Mouse (Mus musculus) liver, embryonic 11.5 days (tissue): Measurements from ENCODE around the gene Tex14. TPM values are rescaled to one million over a fixed set of nuclear protein-coding genes. Genes with fewer than 3 reads are reported as not detected.

ENCODE experiments used
- ATAC-seq: fragments of 200-750 bp; cut with Nextera tagmentation; replicated peaks from 2 replicates; pipeline ENCODE4 v1.8.0; 2017; ENCODE audit warnings: moderate number of reproducible peaks, mild to moderate bottlenecking, moderate TSS enrichment, moderate library complexity; ENCODE audit not compliant: low FRiP score
- DNase-seq: peaks from one replicate; pipeline ENCODE4 v3.0.0-alpha.2; 2017; ENCODE audit warnings: low spot score
- H3K27ac ChIP-seq: fragments of 300-500 bp; sonication (generic); 2 replicates; pipeline ENCODE4 v1.5.1; 2014; ENCODE audit warnings: mild to moderate bottlenecking, low read depth, low read length, control low read depth
- H3K27me3 ChIP-seq: fragments of 300-500 bp; sonication (generic); replicated peaks from 2 replicates; pipeline ENCODE4 v1.6.1; 2014; ENCODE audit warnings: low read length, mixed read lengths; ENCODE audit not compliant: control insufficient read depth, insufficient read depth
- H3K36me3 ChIP-seq: fragments of 300-500 bp; sonication (generic); 2 replicates; pipeline ENCODE4 v1.6.1; 2014; ENCODE audit warnings: mild to moderate bottlenecking, low read length, moderate library complexity, mixed read lengths; ENCODE audit not compliant: control insufficient read depth, insufficient read depth
- H3K4me1 ChIP-seq: fragments of 300-500 bp; sonication (generic); replicated peaks from 2 replicates; pipeline ENCODE4 v1.6.1; 2014; ENCODE audit warnings: low read length, mixed read lengths; ENCODE audit not compliant: control insufficient read depth, insufficient read depth
- H3K4me2 ChIP-seq: fragments of 300-500 bp; sonication (generic); 2 replicates; pipeline ENCODE4 v1.6.1; 2014; ENCODE audit warnings: mild to moderate bottlenecking, control low read depth, moderate library complexity
- H3K4me3 ChIP-seq: fragments of 300-500 bp; sonication (generic); 2 replicates; pipeline ENCODE4 v1.5.1; 2014; ENCODE audit warnings: low read depth, low read length, control low read depth
- H3K9ac ChIP-seq: fragments of 300-500 bp; sonication (generic); 2 replicates; pipeline ENCODE4 v1.6.1; 2014; ENCODE audit warnings: low read depth, low read length, control low read depth
- H3K9me3 ChIP-seq: fragments of 300-500 bp; sonication (generic); 2 replicates; pipeline ENCODE4 v1.6.1; 2016; ENCODE audit warnings: low read length, inconsistent platforms, mixed read lengths; ENCODE audit not compliant: control insufficient read depth
- WGBS: fragments of 180-500 bp; shearing (Covaris S2); extraction: QIAGEN DNeasy Blood & Tissue Kit; methylation state at CpG from one replicate; pipeline ENCODE4 v1.1.7; 2014; 5-methylcytosine and 5-hydroxymethylcytosine counted together
- polyA plus RNA-seq: library from polyadenylated mRNA; unstranded; fragments of >200 nt; fragmentation: Nextera tagmentation; extraction: Ambion mirVana; gene quantifications from 2 replicates; pipeline ENCODE4 v1.2.1, GENCODE M21; 2014

Gene Tex14
- polyA plus RNA-seq, 1 experiment from 2014 or later = 0.32 TPM

- DNase-seq (no peak), ATAC-seq (no peak)
- Histone ChIP-seq H3K27ac (no peak overlapping the region), H3K36me3 (no peaks in the 10 kb centered on the region), H3K27me3 (no peaks in the 10 kb centered on the region), H3K4me1 (peaks cover 17% of the 10 kb centered on the region), H3K9me3 (no peaks in the 10 kb centered on the region), H3K9ac (no peak overlapping the region), H3K4me3 (no peak overlapping the region), H3K4me2 (no peak overlapping the region)
- WGBS = 58% methylated on average over 10 of the region's 10 CpGs
Measured at GRCm38 (mm10) chr11:87580543-87581085, 175.7 kb downstream of the Tex14 start.

GRCm38 (mm10) chr11:87581161-87581865, 176.4 kb downstream of the Tex14 start:
- no peaks in the 10 kb centered on the region for H3K9me3 ChIP-seq
- H3K4me1 ChIP-seq = peaks cover 17% of the 10 kb centered on the region
- H3K4me3 ChIP-seq = no peak overlapping the region
- DNase-seq (no peak), ATAC-seq (no peak)
- H3K27me3 ChIP-seq = no peaks in the 10 kb centered on the region
- no peak overlapping the region for H3K4me2 ChIP-seq
- H3K9ac ChIP-seq = no peak overlapping the region
- no peaks in the 10 kb centered on the region for H3K36me3 ChIP-seq
- 84% methylated on average over 12 of the region's 12 CpGs for WGBS
- H3K27ac ChIP-seq = no peak overlapping the region

- Histone ChIP-seq H3K4me3 (no peak overlapping the region), H3K27me3 (no peaks in the 10 kb centered on the region), H3K4me2 (no peak overlapping the region), H3K9me3 (no peaks in the 10 kb centered on the region), H3K27ac (no peak overlapping the region), H3K4me1 (peaks cover 17% of the 10 kb centered on the region), H3K36me3 (no peaks in the 10 kb centered on the region), H3K9ac (no peak overlapping the region)
- WGBS = 75% methylated on average over 8 of the region's 8 CpGs
- no peak for DNase-seq
- ATAC-seq = no peak
Measured at GRCm38 (mm10) chr11:87581933-87582710, 177.3 kb downstream of the Tex14 start.

GRCm38 (mm10) chr11:87583291-87584034, 178.6 kb downstream of the Tex14 start:
- Histone ChIP-seq H3K9me3 (no peaks in the 10 kb centered on the region), H3K9ac (no peak overlapping the region), H3K4me1 (peaks cover 13% of the 10 kb centered on the region), H3K27ac (no peak overlapping the region), H3K4me2 (no peak overlapping the region), H3K36me3 (no peaks in the 10 kb centered on the region), H3K4me3 (no peak overlapping the region), H3K27me3 (no peaks in the 10 kb centered on the region)
- DNase-seq = no peak
- no peak for ATAC-seq
- WGBS = 75% methylated on average over 6 of the region's 6 CpGs

- no peaks in the 10 kb centered on the region for H3K36me3 ChIP-seq
- H3K9ac ChIP-seq = no peak overlapping the region
- H3K27me3 ChIP-seq = no peaks in the 10 kb centered on the region
- no peak for ATAC-seq
- H3K4me3 ChIP-seq = no peak overlapping the region
- 81% methylated on average over 10 of the region's 10 CpGs for WGBS
- H3K27ac ChIP-seq = no peak overlapping the region
- no peak overlapping the region for H3K4me2 ChIP-seq
- no peak for DNase-seq
- H3K9me3 ChIP-seq = no peaks in the 10 kb centered on the region
- peaks cover 2% of the 10 kb centered on the region for H3K4me1 ChIP-seq
Measured at GRCm38 (mm10) chr11:87584711-87585505, 180.0 kb downstream of the Tex14 start.

- Histone ChIP-seq H3K36me3 (no peaks in the 10 kb centered on the region), H3K9ac (no peak overlapping the region), H3K4me3 (no peak overlapping the region), H3K27me3 (no peaks in the 10 kb centered on the region), H3K4me1 (peaks cover 10% of the 10 kb centered on the region), H3K27ac (no peak overlapping the region), H3K9me3 (no peaks in the 10 kb centered on the region), H3K4me2 (no peak overlapping the region)
- no peak for DNase-seq
- ATAC-seq = no peak
- WGBS = 90% methylated on average over 5 of the region's 5 CpGs
Measured at GRCm38 (mm10) chr11:87587211-87587874, 182.5 kb downstream of the Tex14 start.

- Histone ChIP-seq H3K36me3 (no peaks in the 10 kb centered on the region; the same call in 1 of the 2 replicates), H3K27me3 (no peaks in the 10 kb centered on the region), H3K9ac (peak overlapping the region; percentile 25; the same call in 1 of the 2 replicates), H3K4me1 (peaks cover 30% of the 10 kb centered on the region), H3K4me3 (no peak overlapping the region), H3K27ac (no peak overlapping the region), H3K4me2 (peak overlapping the region; percentile 88), H3K9me3 (no peaks in the 10 kb centered on the region)
- no peak for ATAC-seq
- WGBS = 87% methylated on average over 8 of the region's 8 CpGs
- DNase-seq = no peak
Measured at GRCm38 (mm10) chr11:87589605-87590004, 184.7 kb downstream of the Tex14 start.
